Mouse (Mus musculus): ENCODE measurements around the gene Pgm2. TPM values are rescaled to one million over a fixed set of nuclear protein-coding genes. Genes with fewer than 3 reads are reported as not detected.

Gene Pgm2
- polyA plus RNA-seq, 1 experiment from 2014 or later: 39.7 TPM

DNA sequence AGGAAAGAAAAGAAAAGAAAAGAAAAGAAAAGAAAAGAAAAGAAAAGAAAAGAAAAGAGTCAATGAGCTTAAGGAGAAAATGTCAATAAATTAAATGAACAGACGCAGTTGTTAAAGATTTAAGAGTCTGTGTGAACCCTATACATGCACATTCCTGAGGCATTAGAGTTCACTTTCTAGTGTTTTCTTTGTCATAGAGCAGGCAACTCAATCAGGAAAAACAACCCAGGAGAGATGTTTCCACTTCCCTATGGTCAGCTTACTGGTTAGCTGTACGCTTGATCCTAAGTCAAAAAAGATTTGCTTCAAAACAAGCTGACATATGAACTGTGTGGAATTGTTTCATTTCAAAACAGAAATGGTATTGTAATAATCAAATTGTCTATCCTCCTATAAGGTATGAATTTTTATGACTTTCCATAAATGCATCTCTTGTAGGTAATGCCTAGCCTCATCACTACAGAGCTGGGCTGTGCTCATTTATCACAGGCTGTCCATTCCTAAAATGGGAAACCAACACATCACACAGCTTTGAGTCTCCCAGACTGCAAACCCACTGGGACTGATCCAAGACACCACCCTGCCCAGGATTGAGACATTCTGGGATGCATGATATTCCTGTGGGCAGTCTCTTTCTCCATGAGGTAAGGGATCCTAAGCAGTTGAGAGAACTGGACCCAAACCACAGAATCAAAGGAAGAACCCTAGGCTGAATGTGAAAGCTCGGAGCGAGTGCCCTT lies 29.7 kb upstream of the Pgm2 start:
- WGBS: 80% methylated on average over 4 of the region's 4 CpGs
- ATAC-seq: no peak
- Histone ChIP-seq H3K4me3 (replicated peaks) (no peak overlapping the region), H3K27ac (no peak overlapping the region), H3K4me2 (replicated peaks) (no peak overlapping the region), H3K4me1 (replicated peaks) (no peaks in the 10 kb centered on the region), H3K9ac (no peak overlapping the region), H3K36me3 (no peaks in the 10 kb centered on the region), H3K9me3 (no peaks in the 10 kb centered on the region), H3K27me3 (replicated peaks) (no peaks in the 10 kb centered on the region)

DNA sequence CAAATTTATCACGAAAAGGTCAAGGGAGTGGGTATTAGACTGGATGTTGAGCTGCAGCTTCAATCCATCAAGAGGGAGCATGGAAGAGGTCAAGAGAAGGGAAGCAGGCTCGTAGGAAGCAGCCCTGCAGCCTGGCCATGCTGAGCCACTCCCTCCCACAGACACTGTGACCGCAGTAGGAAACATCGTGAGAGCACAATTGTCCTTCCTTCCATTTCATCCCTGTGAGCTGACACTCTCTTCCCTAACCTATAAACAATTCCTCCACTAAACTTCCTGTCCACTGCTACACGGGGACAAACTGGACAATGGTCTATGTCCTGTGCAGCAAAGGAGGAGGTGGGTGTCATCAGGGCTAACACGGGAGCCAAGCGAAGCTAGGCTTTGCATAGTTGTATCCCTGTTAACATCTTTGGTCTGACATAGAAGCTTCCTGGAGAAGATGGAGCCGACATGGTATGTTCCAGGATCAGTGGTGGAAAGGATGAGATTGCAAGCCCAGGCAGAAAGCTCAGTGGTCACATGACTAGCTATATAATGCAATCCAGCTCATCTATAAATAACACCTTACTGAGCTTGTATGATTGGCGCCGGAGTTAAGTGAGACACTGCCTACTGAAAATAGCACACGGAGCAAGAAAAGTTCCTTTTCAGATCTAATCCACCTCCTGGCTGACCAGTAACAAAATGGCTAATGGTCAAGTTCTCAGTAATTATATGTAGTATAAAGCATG lies 29.0 kb upstream of the Pgm2 start:
- H3K36me3 ChIP-seq: no peaks in the 10 kb centered on the region
- H3K4me1 ChIP-seq (replicated peaks): no peaks in the 10 kb centered on the region
- no peak for ATAC-seq
- H3K27ac ChIP-seq: no peak overlapping the region
- WGBS: 76% methylated on average over 11 of the region's 11 CpGs
- H3K9ac ChIP-seq: no peak overlapping the region
- H3K27me3 ChIP-seq (replicated peaks): no peaks in the 10 kb centered on the region
- H3K9me3 ChIP-seq: no peaks in the 10 kb centered on the region
- no peak overlapping the region for H3K4me3 ChIP-seq (replicated peaks)
- no peak overlapping the region for H3K4me2 ChIP-seq (replicated peaks)

- H3K4me1 ChIP-seq (replicated peaks): no peaks in the 10 kb centered on the region
- H3K4me2 ChIP-seq (replicated peaks): no peak overlapping the region
- H3K9me3 ChIP-seq: no peaks in the 10 kb centered on the region
- no peak for ATAC-seq
- no peak overlapping the region for H3K9ac ChIP-seq
- H3K27ac ChIP-seq: no peak overlapping the region
- H3K36me3 ChIP-seq: no peaks in the 10 kb centered on the region
- 82% methylated on average over 3 of the region's 3 CpGs for WGBS
- H3K4me3 ChIP-seq (replicated peaks): no peak overlapping the region
- no peaks in the 10 kb centered on the region for H3K27me3 ChIP-seq (replicated peaks)
These were observed 28.3 kb upstream of the Pgm2 start for GRCm38 (mm10) chr5:64064401-64064800.

DNA sequence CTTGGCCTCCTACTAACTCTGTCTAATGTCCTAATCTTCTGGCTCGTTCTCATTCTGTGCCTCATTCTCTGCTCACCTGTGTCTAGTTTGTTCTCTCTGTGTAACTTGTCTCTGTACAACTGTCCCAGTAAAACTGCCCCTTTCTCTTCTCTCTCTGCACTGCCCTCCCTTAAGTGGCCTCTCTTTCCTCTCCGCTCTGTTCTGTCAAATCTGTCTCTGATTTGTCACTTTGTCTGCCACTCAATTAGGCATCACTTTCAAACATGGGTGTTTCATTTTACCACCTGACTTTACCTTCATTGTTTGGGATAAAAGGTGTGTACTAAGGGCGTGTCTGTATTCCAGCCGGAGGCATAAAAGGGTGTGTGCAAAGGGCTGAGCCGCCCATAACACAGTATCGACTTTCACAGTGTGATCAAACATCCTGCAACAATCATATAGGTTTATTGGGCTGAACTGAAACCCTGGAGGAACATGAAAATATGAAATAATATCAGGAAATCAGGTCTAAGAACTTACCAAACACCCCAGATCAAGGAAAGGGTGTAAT lies 27.2 kb upstream of the Pgm2 start:
- no peaks in the 10 kb centered on the region for H3K9me3 ChIP-seq
- no peaks in the 10 kb centered on the region for H3K36me3 ChIP-seq
- no peak overlapping the region for H3K4me2 ChIP-seq (replicated peaks)
- no peak overlapping the region for H3K9ac ChIP-seq
- no peak overlapping the region for H3K27ac ChIP-seq
- ATAC-seq: peak; percentile 81
- WGBS: 66% methylated on average over 6 of the region's 6 CpGs
- H3K4me1 ChIP-seq (replicated peaks): no peaks in the 10 kb centered on the region
- no peaks in the 10 kb centered on the region for H3K27me3 ChIP-seq (replicated peaks)
- no peak overlapping the region for H3K4me3 ChIP-seq (replicated peaks)

DNA sequence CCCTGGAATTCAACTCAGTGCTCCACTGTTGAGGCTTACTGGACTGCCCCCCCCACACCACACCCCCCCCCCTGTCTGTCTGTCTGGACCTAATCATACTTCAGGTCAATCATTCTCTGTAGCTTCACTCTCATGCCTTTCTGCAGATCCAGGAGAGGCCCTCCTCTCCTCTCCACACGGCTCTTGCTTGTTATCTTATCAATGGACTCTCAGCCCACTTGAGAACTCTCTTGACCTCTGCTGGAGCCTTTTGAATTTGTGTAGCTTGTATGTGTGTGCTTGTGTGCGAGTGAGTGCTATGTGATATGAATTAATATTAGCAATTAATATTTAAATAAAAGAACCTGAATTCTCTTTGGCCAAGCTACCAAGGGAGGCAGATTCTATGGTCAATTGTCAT lies 26.6 kb upstream of the Pgm2 start:
- Histone ChIP-seq H3K4me1 (replicated peaks) (no peaks in the 10 kb centered on the region), H3K36me3 (no peaks in the 10 kb centered on the region), H3K27me3 (replicated peaks) (no peaks in the 10 kb centered on the region), H3K4me3 (replicated peaks) (no peak overlapping the region), H3K9ac (no peak overlapping the region), H3K9me3 (no peaks in the 10 kb centered on the region), H3K27ac (no peak overlapping the region), H3K4me2 (replicated peaks) (no peak overlapping the region)
- no peak; the same call in 1 of the 2 replicates for ATAC-seq
- WGBS: 61% methylated on average over 2 of the region's 2 CpGs

DNA sequence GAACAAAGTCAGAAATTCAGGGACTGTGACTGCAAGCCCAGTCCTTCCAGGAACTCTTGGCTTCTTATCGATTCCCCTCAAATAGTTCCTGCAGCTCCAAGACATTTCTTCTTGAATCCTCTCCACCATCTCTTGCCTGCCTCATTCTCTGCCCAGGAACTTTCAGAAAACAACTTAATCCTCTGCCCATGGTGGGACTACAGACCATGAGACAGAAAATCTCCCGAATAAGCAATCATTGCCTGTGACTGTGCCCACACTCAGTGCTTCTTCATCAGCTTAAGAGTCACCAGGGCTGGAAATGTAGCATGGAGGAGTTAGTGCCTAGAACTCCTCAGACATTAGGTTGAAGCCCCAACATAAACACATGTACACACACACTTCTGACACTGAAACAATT lies 25.2 kb upstream of the Pgm2 start:
- Histone ChIP-seq H3K9ac (no peak overlapping the region), H3K4me2 (replicated peaks) (no peak overlapping the region), H3K4me1 (replicated peaks) (no peaks in the 10 kb centered on the region), H3K36me3 (no peaks in the 10 kb centered on the region), H3K27ac (no peak overlapping the region), H3K4me3 (replicated peaks) (no peak overlapping the region), H3K9me3 (no peaks in the 10 kb centered on the region), H3K27me3 (replicated peaks) (no peaks in the 10 kb centered on the region)
- no peak for ATAC-seq
- WGBS: 78% methylated on average over 2 of the region's 2 CpGs

DNA sequence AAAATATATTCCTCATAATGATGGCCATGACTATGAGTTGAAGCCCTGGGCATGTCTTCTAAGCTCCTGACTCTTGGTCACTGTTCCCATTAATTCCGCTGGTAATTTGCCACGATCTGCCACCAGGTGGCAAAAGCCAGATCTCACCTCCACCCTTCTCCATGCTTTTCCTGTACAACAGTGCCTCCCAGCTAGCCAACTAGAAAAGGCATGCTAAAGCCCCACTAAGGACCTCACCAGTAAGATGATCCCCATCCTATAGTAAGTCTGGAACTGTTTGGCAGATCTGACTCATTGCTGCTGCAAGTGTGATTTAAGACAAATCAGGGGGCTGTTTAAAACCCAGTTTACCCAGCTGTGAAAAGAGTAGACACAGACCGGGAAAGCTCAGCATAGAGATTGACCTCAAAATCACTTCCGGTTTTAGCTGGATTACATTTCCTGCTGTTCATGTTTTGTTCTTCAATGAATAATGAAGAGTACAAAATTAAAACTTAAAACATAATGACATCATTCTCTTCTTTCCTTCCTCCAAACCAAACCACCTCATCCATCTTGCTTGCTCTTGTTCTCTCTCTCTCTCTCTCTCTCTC lies 22.6 kb upstream of the Pgm2 start:
- H3K9ac ChIP-seq: no peak overlapping the region
- WGBS: 19% methylated on average over 4 of the region's 4 CpGs
- H3K4me3 ChIP-seq (replicated peaks): no peak overlapping the region
- H3K4me2 ChIP-seq (replicated peaks): no peak overlapping the region
- peak; percentile 75 for ATAC-seq
- H3K36me3 ChIP-seq: no peaks in the 10 kb centered on the region
- no peaks in the 10 kb centered on the region for H3K9me3 ChIP-seq
- H3K27ac ChIP-seq: no peak overlapping the region
- H3K27me3 ChIP-seq (replicated peaks): no peaks in the 10 kb centered on the region
- H3K4me1 ChIP-seq (replicated peaks): no peaks in the 10 kb centered on the region

DNA sequence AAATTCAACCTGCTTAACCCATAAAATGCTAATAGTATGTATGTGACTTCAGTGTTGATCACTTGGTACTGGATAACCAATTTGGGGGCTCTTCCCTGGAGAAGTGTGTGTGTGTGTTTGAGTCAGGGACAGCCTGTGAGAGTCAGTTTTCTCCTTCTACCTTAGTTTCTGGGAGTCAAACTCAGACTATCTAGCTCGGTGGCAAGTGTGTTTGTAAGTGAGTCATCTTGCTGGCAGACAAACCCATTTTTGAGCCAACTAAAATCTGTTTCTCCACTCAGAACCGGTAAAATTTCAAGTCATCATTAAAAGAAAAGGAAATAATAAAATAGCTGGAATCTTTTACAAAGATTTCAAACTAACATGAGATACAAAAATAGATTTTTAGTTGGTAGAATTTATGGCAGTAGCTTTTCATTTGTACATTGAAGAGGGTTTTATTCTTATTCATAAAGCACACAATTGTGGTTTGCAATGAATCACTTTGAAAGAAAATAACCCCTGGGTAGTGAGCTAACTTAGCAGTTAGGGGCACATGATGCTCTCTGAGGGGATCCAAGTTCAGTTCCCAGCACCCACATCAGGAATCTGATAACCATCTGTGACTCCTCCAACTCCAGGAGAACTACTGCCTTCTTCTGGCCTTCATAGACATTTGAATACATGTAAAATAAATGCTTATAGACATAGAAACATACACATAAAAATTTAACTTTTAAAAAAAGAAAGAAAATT lies 21.8 kb upstream of the Pgm2 start:
- no peak overlapping the region for H3K27ac ChIP-seq
- no peaks in the 10 kb centered on the region for H3K36me3 ChIP-seq
- H3K4me1 ChIP-seq (replicated peaks): no peaks in the 10 kb centered on the region
- H3K4me3 ChIP-seq (replicated peaks): no peak overlapping the region
- no peaks in the 10 kb centered on the region for H3K27me3 ChIP-seq (replicated peaks)
- no peaks in the 10 kb centered on the region for H3K9me3 ChIP-seq
- WGBS: 80% methylated on average over 2 of the region's 2 CpGs
- H3K4me2 ChIP-seq (replicated peaks): no peak overlapping the region
- ATAC-seq: no peak
- no peak overlapping the region for H3K9ac ChIP-seq

DNA sequence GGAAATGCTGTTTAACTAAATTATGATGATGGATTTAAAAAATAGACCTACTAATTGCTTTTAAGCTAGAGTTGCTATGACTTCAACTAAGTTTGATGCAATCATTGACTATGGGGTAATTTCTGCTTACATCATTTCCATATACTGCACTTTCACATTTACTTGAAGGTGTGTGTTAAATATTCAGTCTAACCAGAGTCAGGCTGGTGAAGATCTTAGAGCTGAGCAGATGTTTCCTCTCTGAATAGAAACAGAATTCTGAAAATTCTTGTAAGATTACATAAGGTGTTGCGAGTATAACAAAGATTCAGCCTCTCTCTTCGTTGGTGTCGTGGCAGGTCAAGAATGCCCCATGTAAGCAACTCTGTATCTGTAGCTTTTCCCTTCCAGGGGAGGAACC lies 18.3 kb upstream of the Pgm2 start:
- Histone ChIP-seq H3K27me3 (replicated peaks) (no peaks in the 10 kb centered on the region), H3K9ac (no peak overlapping the region), H3K4me3 (replicated peaks) (no peak overlapping the region), H3K36me3 (no peaks in the 10 kb centered on the region), H3K9me3 (no peaks in the 10 kb centered on the region), H3K27ac (no peak overlapping the region), H3K4me1 (replicated peaks) (0 out of 2 replicates have a peak, but pooled peaks cover 3% of the 10 kb centered on the region), H3K4me2 (replicated peaks) (no peak overlapping the region)
- 71% methylated on average over 3 of the region's 3 CpGs for WGBS
- no peak for ATAC-seq

- no peak for ATAC-seq
- no peaks in the 10 kb centered on the region for H3K36me3 ChIP-seq
- no peak overlapping the region for H3K9ac ChIP-seq
- H3K27ac ChIP-seq: no peak overlapping the region
- H3K4me1 ChIP-seq (replicated peaks): 0 out of 2 replicates have a peak, but pooled peaks cover 3% of the 10 kb centered on the region
- H3K4me3 ChIP-seq (replicated peaks): no peak overlapping the region
- WGBS: 47% methylated on average over 3 of the region's 3 CpGs
- H3K4me2 ChIP-seq (replicated peaks): no peak overlapping the region
- no peaks in the 10 kb centered on the region for H3K27me3 ChIP-seq (replicated peaks)
- H3K9me3 ChIP-seq: no peaks in the 10 kb centered on the region
These were observed 17.2 kb upstream of the Pgm2 start for GRCm38 (mm10) chr5:64075506-64075905.

DNA sequence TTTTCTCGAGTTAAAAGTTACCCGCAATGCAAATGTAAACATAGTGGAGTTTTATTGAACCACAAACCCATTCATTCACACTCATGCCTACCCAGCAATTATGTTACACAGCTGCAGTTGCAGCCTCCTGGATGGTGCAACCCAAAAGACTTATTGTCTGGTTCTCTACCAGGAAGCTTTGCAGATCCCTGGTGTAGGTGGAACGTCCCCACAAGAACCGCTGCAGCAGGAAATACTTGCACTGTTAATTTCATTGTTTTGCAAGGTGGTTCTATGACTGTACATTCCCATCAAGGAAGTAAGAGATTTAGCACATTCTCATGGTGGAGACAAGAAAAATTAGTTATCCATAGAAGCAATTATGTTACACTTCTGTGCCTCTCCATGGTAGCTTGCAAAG lies 15.4 kb upstream of the Pgm2 start:
- H3K4me3 ChIP-seq (replicated peaks): no peak overlapping the region
- ATAC-seq: no peak
- 40% methylated on average over 4 of the region's 4 CpGs for WGBS
- no peaks in the 10 kb centered on the region for H3K9me3 ChIP-seq
- H3K27ac ChIP-seq: no peak overlapping the region
- no peaks in the 10 kb centered on the region for H3K27me3 ChIP-seq (replicated peaks)
- 0 out of 2 replicates have a peak, but pooled peaks cover 3% of the 10 kb centered on the region for H3K4me1 ChIP-seq (replicated peaks)
- no peak overlapping the region for H3K9ac ChIP-seq
- no peak overlapping the region for H3K4me2 ChIP-seq (replicated peaks)
- no peaks in the 10 kb centered on the region for H3K36me3 ChIP-seq

All from intestine, embryonic 15.5 days (tissue).